Mouse (Mus musculus) left cerebral cortex, postnatal 36 days (tissue): ENCODE data around the gene Aff2. TPM values are rescaled to one million over a fixed set of nuclear protein-coding genes. Genes with fewer than 3 reads are reported as not detected.

ENCODE experiments used
- DNase-seq, 2 experiments: peaks; one replicate each; pipeline ENCODE4 v3.0.0; 2021 to 2022; ENCODE audit warnings: low spot score in 2 of 2, mixed read lengths in 1 of 2
- intact Hi-C: fragments of 180-260 bp; cut with DNase I; formaldehyde crosslinking; loops from one replicate; pipeline ENCODE4 v1.15.1; 2025
- total RNA-seq, 2 experiments: library from RNA; stranded (reverse); gene quantifications; 2 replicates each; pipeline ENCODE4 v1.2.3; 2021

The Aff2 gene
- total RNA-seq, 2 experiments from 2014 or later = 21.7 to 25.1 TPM

GRCm38 (mm10) chrX:69698840-69699239, 338.7 kb downstream of the Aff2 start:
- intact Hi-C loops = no loop called here
- no peak for DNase-seq

DNA sequence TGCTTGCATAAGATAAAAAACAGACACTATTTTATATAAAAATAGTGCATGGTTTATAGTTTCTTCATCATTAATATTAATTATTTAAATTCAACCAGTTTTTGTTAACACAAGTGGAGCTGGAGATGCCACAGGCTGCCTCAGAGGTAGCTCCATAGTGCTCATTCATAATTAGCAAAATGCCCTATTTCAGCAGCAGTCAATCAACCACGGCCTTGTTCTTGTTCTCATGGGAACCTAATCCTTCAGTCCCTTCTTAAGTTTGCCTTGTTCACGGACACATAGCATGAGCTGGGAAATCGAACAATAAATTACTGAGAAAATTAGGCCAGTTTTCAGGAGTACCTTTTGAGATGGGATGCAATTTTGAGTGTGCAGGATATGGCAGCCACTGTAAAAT, 378.9 kb downstream of the Aff2 start:
- intact Hi-C loops = no loop called here

DNA sequence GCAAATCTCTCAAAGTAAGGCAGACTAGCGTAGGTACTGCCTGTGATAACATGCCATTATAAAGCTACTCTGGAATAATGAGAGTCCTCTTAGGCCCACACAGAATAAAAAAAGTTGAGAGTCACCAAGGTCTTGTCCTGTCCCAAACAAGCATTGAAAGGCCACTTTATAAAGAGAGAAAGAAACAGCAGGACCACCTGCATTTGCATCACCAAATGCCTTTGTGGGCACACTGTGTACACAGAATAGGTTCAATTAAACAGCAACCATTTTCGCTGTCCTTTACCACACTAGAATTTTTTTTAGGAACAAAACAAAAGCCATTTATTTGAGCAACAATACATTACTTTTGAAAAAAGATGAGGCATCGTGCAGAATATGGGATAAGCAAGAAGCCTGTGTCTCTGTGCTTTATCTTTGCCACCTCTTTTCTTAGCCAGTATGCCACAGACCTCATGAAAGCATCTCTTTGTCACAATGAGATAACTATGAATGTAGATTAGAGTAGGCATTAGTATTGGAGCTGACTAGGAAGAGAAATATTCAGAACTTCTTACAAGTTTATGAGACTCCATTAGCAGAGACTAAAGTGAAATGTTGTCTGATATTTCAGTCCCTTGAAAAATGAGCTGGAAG, 385.0 kb downstream of the Aff2 start:
- no peak for DNase-seq
- intact Hi-C loops = no loop called here

More for the DNA sequence above, 378.9 kb downstream of the Aff2 start:
- no peak for DNase-seq

DNA sequence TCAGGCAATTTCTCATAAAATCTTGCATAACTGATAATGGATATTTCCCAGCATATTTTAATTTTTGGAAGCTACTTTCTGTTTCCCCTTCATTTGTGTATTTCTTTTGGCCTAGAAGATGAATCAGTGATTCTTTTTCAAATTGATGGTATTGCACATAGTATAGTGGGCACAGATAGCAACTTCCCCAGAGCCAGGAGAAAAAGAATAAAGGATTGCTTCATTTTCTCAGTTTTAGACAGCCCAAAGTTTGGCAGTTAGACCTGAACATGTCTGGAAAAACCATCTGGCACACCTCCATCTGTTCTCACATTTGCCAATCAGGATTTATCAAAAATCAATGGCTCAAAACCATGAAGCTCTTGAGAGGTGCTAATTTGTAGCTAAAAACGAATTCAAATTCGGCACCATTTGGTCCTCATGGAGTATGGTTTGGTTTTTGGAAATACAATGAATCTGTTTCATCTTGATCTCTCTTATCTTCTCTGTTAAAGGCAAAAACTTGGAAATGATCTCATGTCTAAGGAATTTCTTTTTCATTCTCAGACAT, 441.9 kb downstream of the Aff2 start:
- intact Hi-C loops = no loop called here
- DNase-seq = no peak

DNA sequence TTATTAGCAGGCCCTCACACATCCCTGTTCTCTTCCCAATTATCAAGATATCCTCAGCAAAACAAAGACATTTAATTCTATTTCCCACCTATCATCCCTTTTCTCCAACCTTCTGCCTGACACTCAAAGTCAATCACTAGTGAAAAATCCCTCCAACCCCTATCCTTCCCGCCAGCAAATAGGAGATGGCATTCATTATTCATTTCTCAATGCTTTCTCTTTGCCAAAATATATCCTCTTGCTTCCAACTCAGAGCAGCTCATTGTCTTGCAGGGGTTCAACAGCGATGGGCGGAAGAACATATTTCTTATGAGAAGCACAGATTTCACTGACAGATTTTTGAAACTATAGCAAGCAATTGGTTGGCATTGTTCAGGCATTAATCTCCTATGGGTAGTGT, 442.4 kb downstream of the Aff2 start:
- DNase-seq = no peak
- intact Hi-C loops = no loop called here

DNA sequence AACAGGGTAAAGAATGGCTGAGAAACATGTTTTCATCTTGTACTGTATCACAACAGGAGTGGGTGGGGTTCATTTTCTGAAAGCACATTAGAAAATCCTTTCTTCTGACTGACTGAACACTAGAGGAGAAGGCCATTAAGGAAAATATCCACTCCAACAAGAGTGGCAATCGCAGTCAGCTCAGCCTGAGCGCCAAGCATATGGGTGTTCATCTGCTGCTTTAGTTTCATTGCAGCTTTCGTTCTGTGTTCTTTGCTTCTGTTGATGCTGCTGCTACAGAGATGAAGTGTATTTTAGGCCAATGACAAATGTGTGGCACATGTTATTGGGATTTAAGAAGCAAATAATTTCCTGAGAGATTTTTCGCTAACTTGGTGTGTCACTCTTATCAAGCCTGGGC, 451.7 kb downstream of the Aff2 start:
- DNase-seq = no peak
- intact Hi-C loops = no loop called here

DNA sequence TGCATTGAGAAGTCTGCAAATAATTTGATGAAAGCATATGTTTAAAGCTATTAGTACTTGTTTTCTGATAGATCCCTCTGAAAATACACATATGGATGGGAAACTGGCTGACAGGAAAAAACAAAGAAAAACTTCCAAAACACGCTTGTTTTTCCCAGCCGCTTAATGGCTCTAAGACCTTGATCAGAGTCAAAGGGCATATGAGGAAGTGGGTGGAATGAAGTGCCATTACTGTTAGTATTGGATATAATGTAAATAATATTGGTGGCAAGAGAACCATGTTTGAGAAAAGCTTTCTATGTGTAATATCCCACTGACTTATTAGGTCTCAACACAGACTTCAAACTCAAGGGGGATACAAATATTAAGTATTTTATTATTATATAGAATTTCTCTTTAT, 455.0 kb downstream of the Aff2 start:
- no peak for DNase-seq
- intact Hi-C loops = no loop called here

- intact Hi-C loops = no loop called here
- no peak for DNase-seq
Measured at GRCm38 (mm10) chrX:69817679-69818078, 457.6 kb downstream of the Aff2 start.

DNA sequence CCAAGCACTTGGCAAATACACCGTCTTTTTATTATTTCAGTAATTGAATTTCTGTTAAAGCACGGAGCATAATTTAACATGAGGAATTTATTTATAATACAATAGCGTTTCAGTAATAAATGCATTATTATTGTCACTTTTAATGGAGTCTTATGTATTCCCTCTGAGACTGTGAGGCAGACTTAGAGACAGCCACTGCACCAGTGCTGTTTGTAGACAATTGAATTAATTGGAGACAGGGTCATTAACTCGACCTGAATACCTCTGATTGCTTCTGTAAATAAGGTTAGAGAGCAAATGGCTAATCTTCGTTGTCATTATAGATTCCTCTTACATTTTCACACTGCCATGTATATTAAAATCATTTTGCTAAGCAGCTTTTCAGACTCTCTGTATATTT, 458.1 kb downstream of the Aff2 start:
- DNase-seq = no peak
- intact Hi-C loops = no loop called here

DNA sequence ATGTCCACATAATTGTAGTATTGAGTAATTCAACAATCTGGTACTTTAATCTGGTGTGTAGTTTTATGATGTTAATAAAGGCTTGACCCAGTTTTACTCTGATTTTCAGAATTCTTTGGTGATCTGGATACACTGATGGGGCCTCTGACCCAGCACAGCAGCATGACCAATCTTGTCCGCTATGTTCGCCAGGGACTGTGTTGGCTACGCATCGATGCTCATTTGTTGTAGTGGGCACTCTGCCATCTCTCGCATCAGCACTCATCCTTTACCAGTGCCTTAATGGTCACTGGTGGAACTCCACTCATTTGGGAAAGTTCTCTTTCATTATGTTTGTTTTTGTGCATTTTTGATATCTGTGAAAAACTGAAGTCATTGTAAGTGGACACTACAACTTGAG, 507.5 kb downstream of the Aff2 start:
- no peak for DNase-seq
- intact Hi-C loops = no loop called here

GRCm38 (mm10) chrX:69891713-69892112, 531.6 kb downstream of the Aff2 start:
- no peak for DNase-seq
- intact Hi-C loops = no loop called here
